ENCODE assay signal across 8 mouse cellular contexts in the genomic region with DNA sequence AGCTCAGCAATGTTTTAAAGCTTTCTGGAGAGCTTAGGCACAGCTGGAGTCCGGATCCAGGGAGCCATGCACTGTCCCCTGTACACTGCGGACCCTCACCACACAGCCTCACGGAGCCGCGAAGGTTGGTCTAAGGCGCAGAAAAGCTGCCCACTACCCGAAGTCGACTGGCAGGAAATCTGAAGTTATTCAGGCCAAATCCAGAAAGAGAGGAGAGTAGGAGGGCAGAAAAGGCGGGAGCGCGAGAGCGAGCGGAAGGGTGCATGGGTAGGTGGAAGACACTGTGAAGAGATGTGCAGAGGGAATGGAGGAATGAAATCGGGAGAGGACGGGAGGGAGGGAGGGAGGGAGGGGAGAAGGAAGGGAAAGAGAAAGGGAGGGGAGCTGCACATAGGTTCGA. TPM values are rescaled to one million over a fixed set of nuclear protein-coding genes. Genes with fewer than 3 reads are reported as not detected.
A peak's percentile ranks its signal among the peaks of the same experiment; 100 is the strongest.
DNase-seq lines count a peak whose midpoint lies in the region; ATAC-seq and TF ChIP-seq lines count a peak whose summit lies in the region.

No protein-coding gene starts in this region.

- H3K4me3 ChIP-seq in heart, embryonic 11.5 days (ENCODE audit: low read depth, low read length) = peak overlapping the region; percentile 32
- peak overlapping the region; percentile 74 for H3K4me3 ChIP-seq in E14TG2a.4 (replicated peaks; ENCODE audit: low read length)
- peak overlapping the region; percentile 40 for H3K4me3 ChIP-seq in embryonic facial prominence, embryonic 14.5 days (ENCODE audit: low read depth, low read length)
- peak overlapping the region; percentile 30 for H3K4me3 ChIP-seq in intestine, postnatal 0 days (ENCODE audit: low read depth, low read length)
- H3K4me3 ChIP-seq in neural tube, embryonic 11.5 days (ENCODE audit: low read depth, low read length) = peak overlapping the region; percentile 29

- TF ChIP-seq CTCF in E14TG2a.4 (conservative IDR thresholded peaks at IDR 0.05; ENCODE audit: low read length) = no peak
- TF ChIP-seq CTCF in intestine, postnatal 0 days (IDR thresholded peaks at IDR 0.05; ENCODE audit: low read depth) = no peak

- 1% methylated on average over 16 of the region's 16 CpGs for WGBS in heart, embryonic 11.5 days (ENCODE audit: insufficient replicate concordance)
- 1% methylated on average over 16 of the region's 16 CpGs for WGBS in embryonic facial prominence, embryonic 14.5 days
- 2% methylated on average over 16 of the region's 16 CpGs for WGBS in intestine, postnatal 0 days
- WGBS in neural tube, embryonic 11.5 days = under 1% methylated on average over 16 of the region's 16 CpGs

- H3K4me1 ChIP-seq in heart, embryonic 11.5 days (ENCODE audit: control insufficient read depth, insufficient read depth, low read length) = peaks cover 3% of the 10 kb centered on the region; the same call in 1 of the 2 replicates
- H3K4me1 ChIP-seq in E14TG2a.4 (replicated peaks; ENCODE audit: low read depth, low read length) = peaks cover 20% of the 10 kb centered on the region
- peaks cover 10% of the 10 kb centered on the region for H3K4me1 ChIP-seq in embryonic facial prominence, embryonic 14.5 days (ENCODE audit: control insufficient read depth, insufficient read depth, low read length)
- H3K4me1 ChIP-seq in intestine, postnatal 0 days (replicated peaks; ENCODE audit: control insufficient read depth, insufficient read depth, low read length) = no peaks in the 10 kb centered on the region
- no peaks in the 10 kb centered on the region for H3K4me1 ChIP-seq in neural tube, embryonic 11.5 days (ENCODE audit: control insufficient read depth, insufficient read depth, low read length)

- DNase-seq in heart, adult 9 months (ENCODE audit: low spot score in 2 of 2) = no peak
- no peak for DNase-seq in embryonic facial prominence, embryonic 14.5 days (ENCODE audit: low spot score)
- DNase-seq in neural tube, embryonic 11.5 days (ENCODE audit: low spot score) = peak; percentile 62
- no peak for DNase-seq in retina, postnatal 1 day
- DNase-seq in T-cell, adult 2 months (ENCODE audit: low spot score) = no peak

- ATAC-seq in heart, embryonic 11.5 days (replicated peaks; ENCODE audit: insufficient number of reproducible peaks, low FRiP score, low TSS enrichment) = 0 out of 2 replicates have a peak, but pooled peaks have one; percentile 22
- ATAC-seq in embryonic facial prominence, embryonic 14.5 days (ENCODE audit: low read depth) = peak; percentile 50
- no peak for ATAC-seq in intestine, postnatal 0 days
- peak; percentile 81 for ATAC-seq in neural tube, embryonic 11.5 days (ENCODE audit: insufficient read depth, low FRiP score, low TSS enrichment)

- H3K9ac ChIP-seq in heart, embryonic 11.5 days (ENCODE audit: low read depth, low read length) = peak overlapping the region; percentile 62
- H3K9ac ChIP-seq in embryonic facial prominence, embryonic 14.5 days (ENCODE audit: low read depth, low read length) = peak overlapping the region; percentile 57
- no peak overlapping the region; the same call in 1 of the 2 replicates for H3K9ac ChIP-seq in intestine, postnatal 0 days (ENCODE audit: low read depth, low read length)
- peak overlapping the region; percentile 57 for H3K9ac ChIP-seq in neural tube, embryonic 11.5 days (ENCODE audit: low read length)

- no peaks in the 10 kb centered on the region for H3K36me3 ChIP-seq in heart, embryonic 11.5 days (ENCODE audit: control insufficient read depth, insufficient read depth, low read length)
- H3K36me3 ChIP-seq in E14TG2a.4 (ENCODE audit: insufficient read depth, low read length) = no peaks in the 10 kb centered on the region
- H3K36me3 ChIP-seq in embryonic facial prominence, embryonic 14.5 days (ENCODE audit: control insufficient read depth, insufficient read depth, low read length) = no peaks in the 10 kb centered on the region
- H3K36me3 ChIP-seq in intestine, postnatal 0 days (ENCODE audit: control insufficient read depth, insufficient read depth) = no peaks in the 10 kb centered on the region
- no peaks in the 10 kb centered on the region for H3K36me3 ChIP-seq in neural tube, embryonic 11.5 days (ENCODE audit: control insufficient read depth, insufficient read depth, low read length)

- H3K27me3 ChIP-seq in heart, embryonic 11.5 days (ENCODE audit: control insufficient read depth, insufficient read depth, low read length) = no peaks in the 10 kb centered on the region
- peaks cover 22% of the 10 kb centered on the region for H3K27me3 ChIP-seq in E14TG2a.4 (ENCODE audit: insufficient read depth, low read length)
- H3K27me3 ChIP-seq in embryonic facial prominence, embryonic 14.5 days (replicated peaks; ENCODE audit: control insufficient read depth, insufficient read depth, low read length) = no peaks in the 10 kb centered on the region
- H3K27me3 ChIP-seq in intestine, postnatal 0 days (replicated peaks; ENCODE audit: control insufficient read depth, insufficient read depth, low read length) = 0 out of 2 replicates have a peak, but pooled peaks cover 2% of the 10 kb centered on the region
- no peaks in the 10 kb centered on the region for H3K27me3 ChIP-seq in neural tube, embryonic 11.5 days (ENCODE audit: control insufficient read depth, insufficient read depth, low read length)

- peak overlapping the region; percentile 80 for H3K4me2 ChIP-seq in heart, embryonic 11.5 days
- H3K4me2 ChIP-seq in embryonic facial prominence, embryonic 14.5 days (ENCODE audit: low read depth, low read length) = peak overlapping the region; percentile 74
- peak overlapping the region; percentile 65 for H3K4me2 ChIP-seq in intestine, postnatal 0 days (replicated peaks; ENCODE audit: low read depth)
- peak overlapping the region; percentile 81 for H3K4me2 ChIP-seq in neural tube, embryonic 11.5 days (ENCODE audit: low read depth)

- H3K27ac ChIP-seq in heart, embryonic 11.5 days (ENCODE audit: low read depth, low read length) = no peak overlapping the region
- peak overlapping the region; percentile 62 for H3K27ac ChIP-seq in embryonic facial prominence, embryonic 14.5 days (replicated peaks; ENCODE audit: low read depth, low read length)
- no peak overlapping the region for H3K27ac ChIP-seq in intestine, postnatal 0 days (ENCODE audit: low read depth, low read length)
- H3K27ac ChIP-seq in neural tube, embryonic 11.5 days (ENCODE audit: low read depth, low read length) = no peak overlapping the region

- H3K9me3 ChIP-seq in heart, embryonic 11.5 days (replicated peaks; ENCODE audit: control insufficient read depth, low read length) = no peaks in the 10 kb centered on the region
- no peaks in the 10 kb centered on the region for H3K9me3 ChIP-seq in E14TG2a.4 (ENCODE audit: low read length)
- no peaks in the 10 kb centered on the region for H3K9me3 ChIP-seq in embryonic facial prominence, embryonic 14.5 days (ENCODE audit: control insufficient read depth, low read length)
- H3K9me3 ChIP-seq in intestine, postnatal 0 days (ENCODE audit: control insufficient read depth) = no peaks in the 10 kb centered on the region
- H3K9me3 ChIP-seq in neural tube, embryonic 11.5 days (ENCODE audit: control insufficient read depth, low read length) = no peaks in the 10 kb centered on the region

RNA-seq across cellular contexts. Expression of gene Kdm8, which starts 51.2 kb away (rescaled TPM):
- polyA plus RNA-seq in heart, embryonic 11.5 days (2014; fragmentation: Nextera tagmentation; extraction: Ambion mirVana) = 7.8 and 7.9 TPM in 2 replicates
- 6.9 and 8.7 TPM in 2 replicates for polyA plus RNA-seq in embryonic facial prominence, embryonic 14.5 days (2014; fragmentation: Nextera tagmentation; extraction: Ambion mirVana)
- polyA plus RNA-seq in intestine, postnatal 0 days (2015; fragmentation: Nextera tagmentation; extraction: Ambion mirVana) = 3.3 and 3.5 TPM in 2 replicates
- polyA plus RNA-seq in neural tube, embryonic 11.5 days (2014; fragmentation: Nextera tagmentation; extraction: Ambion mirVana) = 10.8 and 11.2 TPM in 2 replicates
